Mouse (Mus musculus) embryonic fibroblast, embryonic 13.5 days (primary cell): Measurements from ENCODE around the gene 5031439G07Rik.

ENCODE experiments used
- CTCF ChIP-seq: IDR thresholded peaks from 2 replicates; pipeline ENCODE4 v1.5.1; 2011; ENCODE audit warnings: mild to moderate bottlenecking, control low read depth, low read length, moderate library complexity, borderline replicate concordance; ENCODE audit not compliant: insufficient read depth
- POLR2A ChIP-seq: IDR thresholded peaks from 2 replicates; pipeline ENCODE4 v1.6.1; 2011; ENCODE audit warnings: low read depth, mild to moderate bottlenecking, control low read depth, low read length, moderate library complexity

DNA sequence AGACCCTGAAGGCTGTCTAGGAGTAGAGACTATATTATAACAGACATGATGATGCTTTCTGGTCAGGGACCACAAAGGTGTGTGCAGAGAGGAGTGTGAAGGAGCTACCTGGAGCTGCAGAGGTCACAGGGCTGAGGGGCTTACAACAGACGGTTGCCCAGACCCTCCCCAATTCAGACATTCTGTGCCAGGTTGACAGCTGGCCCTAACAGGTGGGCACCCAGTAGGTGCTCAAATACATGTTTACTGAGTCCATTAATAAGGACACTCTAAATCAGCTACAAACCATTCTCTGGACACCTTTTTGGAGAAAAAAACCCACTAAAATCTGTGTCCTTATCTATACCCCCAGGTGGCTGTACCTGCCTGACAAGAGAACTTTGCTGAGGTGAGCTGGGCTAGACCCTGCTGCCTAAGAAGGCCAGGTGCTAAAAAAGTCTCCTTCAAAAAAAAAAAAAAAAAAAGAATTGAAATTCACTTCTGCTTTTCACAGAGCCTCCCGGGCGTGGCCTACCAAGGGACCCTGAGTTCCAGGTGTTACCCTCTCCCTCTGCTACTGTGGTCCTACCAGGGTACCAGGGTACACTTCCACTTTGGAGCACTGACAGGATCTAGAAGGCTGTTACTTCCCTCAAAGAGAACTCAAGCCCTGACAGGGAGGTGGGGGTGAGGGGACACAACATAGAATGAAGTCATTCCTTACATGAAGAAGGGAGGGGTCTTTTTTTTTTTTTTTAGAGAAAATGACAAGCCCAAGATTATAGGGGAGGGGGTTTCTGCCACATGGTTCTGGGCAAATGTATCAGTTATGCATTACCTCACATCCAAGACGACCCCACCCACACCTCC is 2.0 kb downstream of the 5031439G07Rik start:
- TF ChIP-seq CTCF (no peak), POLR2A (no peak)
